ENCODE assay signal across 33 mouse cellular contexts in genomic region chr4:107634631-107635030, GRCm38 (mm10). TPM values are rescaled to one million over a fixed set of nuclear protein-coding genes. Genes with fewer than 3 reads are reported as not detected.
DNase-seq lines count a peak whose midpoint lies in the region; ATAC-seq and TF ChIP-seq lines count a peak whose summit lies in the region.
"Had no signal": no experiment of that assay in that cellular context is flagged by ENCODE, and none has a peak within 500 bp of the region (broad histone marks: within the 10 kb centered on the region; RNA-seq: fewer than 3 reads in every experiment).

No protein-coding gene starts in this region.

- no peak overlapping the region for H3K9ac ChIP-seq in hindbrain, embryonic 13.5 days
- H3K9ac ChIP-seq in CH12.LX (ENCODE audit: insufficient read depth, low read depth), result no peak overlapping the region
- H3K9ac ChIP-seq: embryonic facial prominence, embryonic 15.5 days; forebrain, embryonic 13.5 days; heart, embryonic 12.5 days; hindbrain, embryonic 15.5 days; lung, embryonic 15.5 days; neural tube, embryonic 13.5 days; stomach, embryonic 15.5 days had no signal

- H3K9me3 ChIP-seq in hindbrain, embryonic 10.5 days, result no peaks in the 10 kb centered on the region
- no peaks in the 10 kb centered on the region for H3K9me3 ChIP-seq in hindbrain, embryonic 13.5 days
- H3K9me3 ChIP-seq in CH12.LX (replicated peaks; ENCODE audit: low read length), result no peaks in the 10 kb centered on the region
- H3K9me3 ChIP-seq: embryonic facial prominence, embryonic 15.5 days; forebrain, embryonic 13.5 days; G1E; heart, embryonic 12.5 days; hindbrain, embryonic 15.5 days; lung, embryonic 15.5 days; neural tube, embryonic 13.5 days; stomach, embryonic 15.5 days had no signal

- H3K4me3 ChIP-seq in hindbrain, embryonic 10.5 days, result no peak overlapping the region
- no peak overlapping the region for H3K4me3 ChIP-seq in hindbrain, embryonic 13.5 days
- no peak overlapping the region for H3K4me3 ChIP-seq in CH12.LX (replicated peaks in 1 of 3; ENCODE audit: low read depth in 2 of 3, low read length in 2 of 3, poor library complexity in 1 of 3)
- H3K4me3 ChIP-seq: embryonic facial prominence, embryonic 15.5 days; forebrain, embryonic 13.5 days; gastrocnemius, adult 2 months; heart, embryonic 12.5 days; hindbrain, embryonic 15.5 days; lung, embryonic 15.5 days; neural tube, embryonic 13.5 days; stomach, embryonic 15.5 days had no signal

- H3K4me1 ChIP-seq in hindbrain, embryonic 10.5 days (replicated peaks), result peaks cover 39% of the 10 kb centered on the region
- H3K4me1 ChIP-seq in hindbrain, embryonic 13.5 days (replicated peaks), result peaks cover 19% of the 10 kb centered on the region; the same call in 1 of the 2 replicates
- H3K4me1 ChIP-seq in CH12.LX (ENCODE audit: control insufficient read depth in 1 of 2, insufficient read depth in 2 of 2), result peaks cover 0 to 14% of the 10 kb centered on the region in 2 experiments; a peak in 2 of 4 replicates
- H3K4me1 ChIP-seq: stomach, embryonic 15.5 days had no signal

- no peak for ATAC-seq in hindbrain, embryonic 13.5 days (ENCODE audit: low FRiP score)
- ATAC-seq: forebrain, embryonic 13.5 days had no signal

- DNase-seq in cerebellum, adult 11-12 months, result peak; percentile 33
- no peak for DNase-seq in cerebellum, postnatal 4 days (ENCODE audit: low spot score in 2 of 2)
- no peak for DNase-seq in hindbrain, embryonic 10.5 days (ENCODE audit: low spot score)
- no peak for DNase-seq in CH12.LX (ENCODE audit: extremely low read depth)
- peak; percentile 56 to 62 for DNase-seq in cerebellum, postnatal 14 days
- no peak for DNase-seq in adrenal gland, adult (ENCODE audit: inconsistent age in 2 of 2, low spot score in 1 of 2)
- DNase-seq in thymus, postnatal 0 days (ENCODE audit: low spot score), result no peak
- DNase-seq: adrenal gland, postnatal 10 days; gastrocnemius, adult 2 months; gastrocnemius, postnatal 36 days; heart, adult 18-20 months; heart, postnatal 4 days; kidney, adult 8-10 months; kidney, postnatal 10 days; layer of hippocampus, adult 9-11 months; liver; lung, postnatal 36 days; thymus, postnatal 25 days had no signal

- in situ Hi-C loops in CH12.LX (cut with MboI; ENCODE audit: low pct_ligation_motif_present, low pct_unique_long_range_greater_than_20kb, low sequenced_read_pairs), result loop anchor here (10.0 kb wide), 1 partner anchor 140 kb away; no protein-coding TSS in a partner anchor

- no peak for TF ChIP-seq POLR2A in CH12.LX (IDR thresholded peaks at IDR 0.05; ENCODE audit: low read depth, low read length)

- peaks cover 7% of the 10 kb centered on the region; the same call in 1 of the 2 replicates for H3K27me3 ChIP-seq in hindbrain, embryonic 10.5 days (ENCODE audit: insufficient read depth, poor library complexity, severe bottlenecking)
- H3K27me3 ChIP-seq in hindbrain, embryonic 13.5 days, result 0 out of 2 replicates have a peak, but pooled peaks cover 11% of the 10 kb centered on the region
- H3K27me3 ChIP-seq in CH12.LX (replicated peaks), result no peaks in the 10 kb centered on the region
- H3K27me3 ChIP-seq: embryonic facial prominence, embryonic 15.5 days; forebrain, embryonic 13.5 days; hindbrain, embryonic 15.5 days; lung, embryonic 15.5 days; neural tube, embryonic 13.5 days; stomach, embryonic 15.5 days had no signal

- TF ChIP-seq CTCF in CH12.LX (conservative IDR thresholded peaks at IDR 0.05 in 1 of 2, IDR thresholded peaks at IDR 0.05 in 1 of 2; ENCODE audit: low read depth in 2 of 2, low read length in 2 of 2), result peak in 1 of 2 experiments; percentile 13; a peak in 1 of 4 replicates

- no peaks in the 10 kb centered on the region for H3K36me3 ChIP-seq in hindbrain, embryonic 10.5 days
- no peaks in the 10 kb centered on the region for H3K36me3 ChIP-seq in hindbrain, embryonic 13.5 days
- H3K36me3 ChIP-seq in CH12.LX (replicated peaks in 1 of 2; ENCODE audit: control insufficient read depth in 1 of 2, insufficient read depth in 1 of 2, low read length in 1 of 2), result peaks cover 0 to 17% of the 10 kb centered on the region in 2 experiments
- H3K36me3 ChIP-seq: G1E; heart, embryonic 12.5 days; hindbrain, embryonic 15.5 days; lung, embryonic 15.5 days; neural tube, embryonic 13.5 days; stomach, embryonic 15.5 days had no signal

- WGBS in hindbrain, embryonic 10.5 days, result 80% methylated on average over 6 of the region's 6 CpGs
- WGBS in hindbrain, embryonic 13.5 days, result 82% methylated on average over 6 of the region's 6 CpGs

- no peak; the same call in 1 of the 2 replicates for TF ChIP-seq RAD21 in CH12.LX (IDR thresholded peaks at IDR 0.05; ENCODE audit: low read depth, low read length)

- dilution Hi-C loops in CH12.LX (cut with MboI; ENCODE audit: extremely low pct_ligation_motif_present, extremely low pct_unique_long_range_greater_than_20kb, low sequenced_read_pairs), result no loop called here

- no peaks in the 10 kb centered on the region for H3K79me2 ChIP-seq in CH12.LX (replicated peaks; ENCODE audit: control insufficient read depth, extremely low read depth, insufficient read depth, poor library complexity, severe bottlenecking)

- no peak overlapping the region for H3K4me2 ChIP-seq in hindbrain, embryonic 13.5 days
- no peak overlapping the region for H3K4me2 ChIP-seq in CH12.LX (ENCODE audit: insufficient read depth, low read depth, poor library complexity, severe bottlenecking)
- H3K4me2 ChIP-seq: embryonic facial prominence, embryonic 15.5 days; forebrain, embryonic 13.5 days; heart, embryonic 12.5 days; hindbrain, embryonic 15.5 days; lung, embryonic 15.5 days; midbrain, embryonic 11.5 days; neural tube, embryonic 13.5 days; stomach, embryonic 15.5 days had no signal

- no peak for TF ChIP-seq EP300 in CH12.LX (IDR thresholded peaks at IDR 0.05; ENCODE audit: low read length)

- H3K27ac ChIP-seq in hindbrain, embryonic 10.5 days, result peak overlapping the region; percentile 64; the same call in 1 of the 2 replicates
- no peak overlapping the region for H3K27ac ChIP-seq in hindbrain, embryonic 13.5 days
- no peak overlapping the region for H3K27ac ChIP-seq in CH12.LX (ENCODE audit: insufficient read depth, low read depth)
- H3K27ac ChIP-seq: embryonic facial prominence, embryonic 15.5 days; forebrain, embryonic 13.5 days; gastrocnemius, adult 2 months; hindbrain, embryonic 15.5 days; lung, embryonic 15.5 days; neural tube, embryonic 13.5 days; stomach, embryonic 15.5 days had no signal

TF ChIP-seq in CH12.LX, 34 proteins besides CTCF, POLR2A, EP300 and RAD21:
- TF ChIP-seq SMC3 (IDR thresholded peaks at IDR 0.05; ENCODE audit: low read depth, low read length) (peak; percentile 21), ZMIZ1 (IDR thresholded peaks at IDR 0.05; ENCODE audit: low read depth, low read length) (no peak)
TF ChIP-seq in CH12.LX: peak in this region for 1.

RNA-seq across cellular contexts. Expression of gene Dmrtb1, which starts 49.4 kb away (rescaled TPM):
- 8.2 and 23.2 TPM in 2 replicates for polyA plus RNA-seq in hindbrain, embryonic 10.5 days (2016; fragmentation: Nextera tagmentation; extraction: Ambion mirVana)
- polyA plus RNA-seq in hindbrain, embryonic 13.5 days (2015; fragmentation: Nextera tagmentation; extraction: Ambion mirVana), result 21.8 and 26.3 TPM in 2 replicates
- total RNA-seq in CH12.LX (2012; rRNA removed) (not detected in 2 replicates), CH12.LX (2014; rRNA removed) (not detected in 2 replicates)
- polyA plus RNA-seq in CH12.LX (2012; ENCODE audit: insufficient read length, low read depth), result not detected in 2 replicates
- polyA plus RNA-seq in thymus, postnatal 0 days (2015; fragmentation: Nextera tagmentation; extraction: Ambion mirVana), result 0.30 and 0.43 TPM in 2 replicates
- total RNA-seq: adrenal gland, postnatal 10 days; common myeloid progenitor, adult 5-6 weeks; G1E; gastrocnemius, adult 2 months; gastrocnemius, postnatal 36 days; heart, adult 18-20 months; heart, postnatal 4 days; megakaryocyte, adult 5-6 weeks had no signal
- polyA plus RNA-seq: G1E; heart, postnatal 0 days; intestine, embryonic 14.5 days; liver, embryonic 16.5 days; lung, embryonic 15.5 days had no signal

Comparison
In these comparisons a context has a peak if more than half of its experiments do, and no peak if none do; other contexts are left out.
1. DNase-seq: peak in cerebellum, adult 11-12 months (single experiment) and cerebellum, postnatal 14 days (2 of 2); none in cerebellum, postnatal 4 days (0 of 2), hindbrain, embryonic 10.5 days (single experiment), CH12.LX (single experiment), adrenal gland, adult (0 of 2) and thymus, postnatal 0 days (single experiment).